Mouse (Mus musculus): ENCODE measurements at regions not wholly inside any gene's neighbourhood (a gene's known extent, or its start where the extent isn't known, plus 50 kb on each side); places are given as distances from the start of the nearest gene placed in this dataset.
"Not testable (repeated sequence)": the region's sequence is repeated elsewhere in the genome, so short reads cannot be mapped to it uniquely, and the experiment has no call there.

DNA sequence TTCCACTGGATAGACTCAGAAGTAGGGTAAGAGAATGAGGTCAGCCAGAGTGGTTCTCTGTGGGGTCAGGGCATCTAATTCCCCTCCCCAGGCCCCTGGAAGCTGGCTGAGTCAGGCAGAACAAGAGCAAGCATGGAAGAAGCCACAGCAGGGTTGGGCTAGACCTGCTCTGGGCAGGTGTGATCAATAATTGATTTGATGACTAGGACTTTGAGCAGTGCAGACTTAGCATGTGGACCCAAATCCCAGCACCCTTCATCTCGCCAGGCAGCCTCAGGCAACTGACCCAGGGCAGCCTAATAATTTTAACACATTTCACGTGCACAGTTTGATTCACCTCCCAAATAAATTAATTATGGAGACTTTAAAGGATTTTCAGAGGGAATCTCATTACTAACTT is 67.2 kb downstream of the Qdpr start:
- no peak for DNase-seq (ENCODE audit: low spot score in 2 of 2)
- intact Hi-C loops (cut with DNase I) = no loop called here

DNA sequence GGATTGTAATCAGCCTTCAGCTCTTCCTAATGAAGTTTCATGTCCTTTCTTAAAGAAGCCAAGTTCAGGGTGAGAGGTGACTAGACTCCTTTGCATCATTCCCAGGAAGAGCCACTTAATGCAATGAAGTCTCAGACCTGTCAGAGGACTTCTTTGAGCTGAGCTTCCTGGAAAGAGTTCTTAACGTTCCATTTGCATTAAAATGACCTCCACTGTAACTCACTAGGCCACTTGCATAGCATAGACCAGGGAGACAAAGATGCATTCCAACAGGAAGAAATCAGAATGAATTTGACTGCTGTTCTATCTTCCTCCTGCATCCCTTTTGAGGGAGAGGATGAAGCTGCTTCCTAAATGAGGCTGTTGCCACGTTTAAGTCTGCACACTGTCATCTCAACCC is 71.5 kb downstream of the Qdpr start:
- no peak for DNase-seq (ENCODE audit: low spot score in 2 of 2)
- intact Hi-C loops (cut with DNase I) = no loop called here

DNA sequence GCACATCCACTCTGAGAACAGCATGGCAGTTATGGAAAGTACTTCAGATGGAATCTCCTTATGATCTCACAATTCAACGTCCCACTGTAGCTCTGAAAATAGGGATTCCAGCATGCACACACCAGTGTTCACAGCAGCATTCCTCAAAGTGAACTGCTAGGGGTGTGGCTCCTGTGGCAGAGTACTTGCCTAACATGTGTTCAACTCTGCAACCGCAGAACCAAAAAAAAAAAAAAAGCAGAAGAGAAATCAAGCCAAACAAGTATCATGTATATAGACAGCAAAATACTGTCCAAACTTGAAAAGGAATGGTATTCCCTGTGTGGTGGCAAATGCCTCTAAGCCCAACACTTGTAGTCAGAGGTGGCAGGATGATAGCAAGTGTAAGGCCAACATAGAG is 77.0 kb downstream of the Qdpr start:
- no peak for DNase-seq (ENCODE audit: low spot score in 2 of 2)
- intact Hi-C loops (cut with DNase I) = no loop called here

DNA sequence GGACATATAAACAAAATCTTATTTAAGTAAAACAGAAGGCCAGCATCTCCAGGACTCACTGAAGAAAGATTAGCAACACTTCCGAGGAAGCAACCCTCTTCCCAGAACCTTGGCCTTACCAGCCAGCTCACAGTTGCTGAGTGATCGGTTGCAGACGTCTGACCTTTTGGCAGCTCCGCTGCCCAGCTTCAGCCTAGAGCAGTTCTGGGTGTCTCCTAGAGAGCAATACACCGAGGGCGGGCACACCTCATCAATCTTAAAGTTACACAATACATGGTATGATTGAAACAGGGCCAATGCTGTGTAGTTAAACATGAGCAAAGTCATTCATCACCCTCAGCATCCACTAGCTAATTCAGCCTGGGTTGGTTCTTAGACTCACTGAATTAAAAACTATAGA is 81.6 kb downstream of the Qdpr start:
- intact Hi-C loops (cut with DNase I) = no loop called here
- DNase-seq (ENCODE audit: low spot score in 2 of 2) = no peak

DNA sequence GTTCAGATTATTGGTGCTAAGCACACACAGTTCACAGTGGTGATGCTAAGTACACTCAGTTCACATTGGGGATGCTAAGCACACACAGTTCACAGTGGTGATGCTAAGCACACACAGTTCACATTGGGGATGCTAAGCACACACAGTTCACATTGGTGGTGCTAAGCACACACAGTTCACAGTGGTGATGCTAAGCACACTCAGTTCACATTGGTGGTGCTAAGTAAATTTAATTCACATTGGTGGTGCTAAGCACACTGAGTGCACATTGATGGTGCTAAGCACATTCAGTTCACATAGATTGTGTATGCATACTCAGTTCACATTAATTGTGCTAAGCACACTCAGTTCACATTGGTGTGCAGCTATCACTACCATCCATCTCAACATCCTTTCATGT is 89.8 kb downstream of the Qdpr start:
- no peak for DNase-seq (ENCODE audit: low spot score in 2 of 2)
- intact Hi-C loops (cut with DNase I) = no loop called here

DNA sequence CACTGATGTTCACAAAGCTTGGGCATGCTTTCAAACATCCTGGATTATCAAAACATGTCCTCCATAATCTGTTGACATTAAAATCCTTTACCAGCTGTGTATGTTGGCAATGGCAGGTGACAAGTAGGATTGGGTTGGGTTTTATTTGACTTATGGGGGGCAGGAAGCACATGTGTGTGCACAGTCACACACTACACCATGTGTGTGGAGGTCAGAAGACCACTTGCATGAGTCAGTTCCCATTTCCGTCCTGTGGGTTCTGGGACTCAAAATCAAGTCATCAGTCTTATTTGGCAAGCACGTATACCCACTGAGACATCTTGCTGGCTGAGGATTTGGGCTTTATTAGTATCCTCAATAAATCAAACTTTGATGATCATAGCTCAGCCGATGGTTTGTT is 109.6 kb downstream of the Qdpr start:
- no peak for DNase-seq (ENCODE audit: low spot score in 2 of 2)
- intact Hi-C loops (cut with DNase I) = no loop called here

DNA sequence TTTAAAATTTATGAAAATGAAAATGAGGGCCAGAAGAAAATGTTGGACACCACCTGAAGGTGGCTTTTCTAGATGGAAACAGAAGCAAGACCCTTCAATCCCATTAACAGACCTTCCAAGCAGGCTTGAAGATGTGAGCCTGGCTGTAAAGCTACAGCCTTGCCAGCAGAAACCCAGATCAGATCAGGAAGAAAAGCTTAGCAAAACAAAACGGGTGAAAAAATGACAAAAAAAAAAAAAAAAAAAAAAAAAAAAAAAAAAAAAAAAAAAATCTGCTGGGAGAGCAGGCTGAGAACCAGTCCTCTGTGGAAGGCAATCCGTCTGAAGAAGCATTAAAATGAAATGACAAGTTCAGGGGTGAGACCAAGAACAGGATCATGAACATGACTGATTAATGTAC is 113.2 kb downstream of the Qdpr start:
- intact Hi-C loops (cut with DNase I) = no loop called here
- DNase-seq (ENCODE audit: low spot score in 2 of 2) = no peak

DNA sequence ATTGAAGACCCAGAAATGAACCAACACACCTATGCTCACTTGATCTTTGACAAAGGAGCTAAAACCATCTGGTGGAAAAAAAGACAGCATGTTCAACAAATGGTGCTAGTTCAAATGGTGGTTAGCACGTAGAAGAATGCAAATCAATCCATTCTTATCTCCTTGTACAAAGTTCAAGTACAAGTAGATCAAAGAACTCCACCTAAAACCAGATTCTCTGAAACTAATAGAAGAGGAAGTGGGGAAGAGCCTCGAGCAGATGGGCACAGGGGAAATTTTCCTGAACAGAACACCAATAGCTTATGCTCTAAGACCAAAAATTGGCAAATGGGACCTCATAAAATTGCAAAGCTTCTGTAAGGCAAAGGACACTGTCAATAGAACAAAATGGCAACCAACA is 125.6 kb downstream of the Qdpr start:
- intact Hi-C loops (cut with DNase I); DNase-seq (ENCODE audit: low spot score in 2 of 2): not testable (repeated sequence)

DNA sequence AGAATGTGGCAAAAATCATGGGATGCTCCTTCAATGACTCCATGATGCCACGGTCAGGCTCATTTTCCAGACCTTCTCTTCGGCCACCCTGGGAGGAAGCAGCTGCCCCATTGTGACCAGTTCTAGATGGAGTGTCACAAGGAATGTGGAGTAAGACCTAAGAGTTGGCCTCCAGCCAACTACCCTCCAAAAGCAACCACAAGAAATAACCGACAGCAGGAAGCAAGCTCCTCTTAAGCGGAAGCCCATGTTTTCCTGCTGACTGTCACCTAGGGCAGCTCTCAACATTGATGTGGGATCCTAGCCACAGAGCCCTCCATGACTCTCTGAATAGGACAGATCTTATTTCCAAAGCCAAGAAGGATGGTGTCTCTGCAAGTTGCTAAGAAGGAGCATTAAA is 126.5 kb downstream of the Qdpr start:
- intact Hi-C loops (cut with DNase I) = no loop called here
- no peak for DNase-seq (ENCODE audit: low spot score in 2 of 2)

DNA sequence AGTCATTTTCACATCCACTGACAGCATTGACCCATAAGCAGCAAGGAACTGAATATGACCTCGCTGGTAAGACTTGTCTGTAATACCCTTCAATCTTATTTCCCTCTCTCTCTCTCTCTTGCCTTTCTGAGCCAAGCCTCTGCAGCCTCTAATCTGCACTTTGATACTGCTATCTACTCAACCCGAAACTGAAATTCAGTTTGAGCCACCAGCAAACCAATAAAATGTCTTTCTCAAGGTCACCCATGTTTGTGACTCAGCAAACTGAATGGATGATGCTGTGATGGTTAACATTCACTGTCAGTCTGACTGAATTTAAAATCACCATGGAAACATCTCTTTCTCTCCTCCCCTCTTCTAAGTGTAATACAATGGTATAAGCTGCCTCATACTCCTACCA is 132.0 kb downstream of the Qdpr start:
- intact Hi-C loops (cut with DNase I) = no loop called here
- DNase-seq (ENCODE audit: low spot score in 2 of 2) = no peak

DNA sequence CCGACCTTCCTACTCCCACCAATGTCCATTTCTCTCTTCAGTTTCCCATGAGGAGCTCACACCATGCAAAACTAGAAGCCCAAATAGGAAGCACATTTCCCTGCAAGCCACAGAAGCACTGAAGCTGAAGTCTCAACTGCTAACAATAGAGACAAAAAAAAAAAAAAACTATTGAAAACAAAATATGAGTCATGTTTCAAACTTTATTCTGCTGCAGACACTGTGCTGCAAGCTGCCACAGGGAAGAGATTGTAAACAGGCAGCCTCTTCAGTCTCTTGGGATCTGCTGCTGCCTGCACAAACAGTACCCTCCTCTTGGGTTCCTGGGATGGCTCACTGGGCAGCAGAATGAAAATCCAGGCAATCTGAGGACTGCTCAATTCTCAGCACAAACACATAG is 148.9 kb downstream of the Qdpr start:
- intact Hi-C loops (cut with DNase I) = no loop called here
- peak; percentile 19 to 20 for DNase-seq (ENCODE audit: low spot score in 2 of 2)

DNA sequence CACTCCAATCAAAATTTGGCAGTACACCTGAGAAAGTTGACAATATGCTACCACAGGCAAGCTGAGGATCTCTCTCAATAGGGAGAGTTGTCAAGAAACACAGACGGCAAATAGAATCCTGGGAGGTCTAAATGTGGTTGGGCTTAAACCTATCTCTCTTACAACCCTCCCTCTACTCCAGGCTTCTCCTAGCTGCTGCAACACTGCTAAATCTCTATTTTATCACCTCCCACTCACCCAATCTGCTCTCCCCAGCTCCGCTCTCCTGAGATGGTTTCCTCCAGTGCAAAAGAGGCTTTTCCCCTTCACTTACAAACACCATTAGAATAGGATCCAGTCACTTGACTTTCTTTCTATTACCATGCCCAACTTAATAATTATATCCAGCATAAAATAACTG is 151.2 kb downstream of the Qdpr start:
- intact Hi-C loops (cut with DNase I) = loop anchor here (5.0 kb wide), 1 partner anchor 103 kb away; no protein-coding TSS in a partner anchor
- peak; percentile 53 to 68 for DNase-seq (ENCODE audit: low spot score in 2 of 2)

DNA sequence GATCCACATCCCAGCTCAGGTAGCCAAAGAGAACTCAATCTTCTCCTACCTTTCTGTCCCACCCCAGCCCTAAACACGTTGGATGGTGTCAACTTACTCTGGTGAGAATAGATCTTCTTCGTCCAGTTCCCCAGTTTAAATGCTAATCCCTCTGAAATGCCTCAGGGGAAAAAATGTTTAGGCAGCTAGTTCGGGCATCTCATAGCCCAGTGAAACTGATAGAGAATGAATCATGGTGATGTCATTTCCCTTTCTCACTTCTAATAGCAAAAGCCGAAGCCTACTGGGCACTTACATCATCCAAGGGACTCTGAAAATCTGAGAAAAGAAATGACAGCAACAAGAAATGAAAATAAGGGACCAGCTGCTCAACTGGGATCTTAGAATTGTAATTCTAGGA is 154.9 kb downstream of the Qdpr start:
- intact Hi-C loops (cut with DNase I) = loop anchor here (5.0 kb wide), 1 partner anchor 107 kb away; no protein-coding TSS in a partner anchor
- DNase-seq (ENCODE audit: low spot score in 2 of 2) = no peak

DNA sequence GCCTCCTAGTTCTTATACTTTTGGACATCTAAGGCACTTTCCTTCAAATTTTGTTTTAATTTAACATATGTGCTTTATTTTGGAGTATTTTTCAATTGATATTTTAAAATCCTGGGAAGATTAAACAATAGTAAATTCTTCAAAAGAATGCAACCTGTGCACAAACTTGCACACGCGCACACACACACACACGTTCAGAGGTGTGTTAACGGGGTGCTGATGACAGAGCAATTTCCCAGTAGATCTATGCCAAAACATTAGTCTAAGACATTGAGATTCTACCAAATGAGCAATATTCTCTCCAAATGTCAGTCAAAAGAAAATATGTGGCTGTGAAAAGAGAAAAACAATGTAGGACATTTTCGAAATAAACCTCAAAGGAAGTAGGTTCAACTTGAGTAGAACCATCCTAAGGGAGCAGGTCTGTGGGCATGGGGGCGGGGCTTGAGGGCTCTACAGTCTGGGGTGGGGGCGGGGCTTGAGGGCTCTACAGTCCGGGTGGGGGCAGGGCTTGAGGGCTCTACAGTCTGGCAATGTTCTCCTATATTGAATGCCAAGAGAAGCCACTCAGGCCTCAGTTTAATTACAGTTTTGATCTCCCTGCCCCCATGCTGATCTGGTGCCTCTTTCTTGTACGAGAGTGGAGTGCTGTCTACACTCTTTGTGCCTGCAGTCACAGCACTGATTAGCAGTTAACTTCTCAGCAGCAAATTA is 157.0 kb downstream of the Qdpr start:
- no peak for DNase-seq (ENCODE audit: low spot score in 2 of 2)
- intact Hi-C loops (cut with DNase I) = no loop called here

DNA sequence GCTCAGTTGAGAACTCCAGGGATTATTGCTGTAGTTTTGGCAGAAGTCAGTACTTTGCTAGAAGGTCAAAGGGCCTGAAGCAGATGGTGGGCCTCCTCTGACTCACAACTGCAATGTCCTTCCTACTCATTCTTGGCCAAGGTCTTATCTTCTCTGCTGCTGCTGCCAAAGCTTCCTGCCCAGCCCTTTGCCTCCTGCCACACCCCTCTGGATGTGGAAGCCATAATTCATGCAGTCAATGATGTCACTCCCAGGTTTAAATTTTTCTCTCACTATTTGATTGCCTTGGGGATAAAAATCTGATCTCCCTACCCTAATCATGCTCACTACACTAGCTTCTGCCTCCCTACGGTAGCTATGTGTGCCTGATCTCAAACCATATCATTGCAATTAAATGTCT is 157.7 kb downstream of the Qdpr start:
- intact Hi-C loops (cut with DNase I) = no loop called here

DNA sequence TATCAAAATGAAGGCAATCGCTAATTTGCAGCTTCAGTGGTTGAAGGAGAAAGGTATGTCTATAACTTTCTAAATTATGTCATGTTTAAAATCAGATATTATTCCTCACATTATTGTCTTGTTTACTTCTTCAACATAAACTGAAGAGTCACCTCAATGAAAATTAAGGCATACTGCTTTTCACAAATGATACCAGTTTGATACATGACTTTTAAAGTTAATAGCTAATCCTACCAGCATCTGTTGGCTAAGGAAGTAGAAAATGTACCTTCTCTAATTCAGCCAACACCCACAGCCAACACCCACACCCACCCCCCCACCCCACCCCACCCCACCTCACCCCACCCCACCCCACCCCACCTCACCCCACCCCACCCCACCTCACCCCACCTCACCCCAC is 158.3 kb downstream of the Qdpr start:
- no peak for DNase-seq (ENCODE audit: low spot score in 2 of 2)
- intact Hi-C loops (cut with DNase I) = no loop called here

More for the DNA sequence above, 157.7 kb downstream of the Qdpr start:
- DNase-seq (ENCODE audit: low spot score in 2 of 2) = no peak

DNA sequence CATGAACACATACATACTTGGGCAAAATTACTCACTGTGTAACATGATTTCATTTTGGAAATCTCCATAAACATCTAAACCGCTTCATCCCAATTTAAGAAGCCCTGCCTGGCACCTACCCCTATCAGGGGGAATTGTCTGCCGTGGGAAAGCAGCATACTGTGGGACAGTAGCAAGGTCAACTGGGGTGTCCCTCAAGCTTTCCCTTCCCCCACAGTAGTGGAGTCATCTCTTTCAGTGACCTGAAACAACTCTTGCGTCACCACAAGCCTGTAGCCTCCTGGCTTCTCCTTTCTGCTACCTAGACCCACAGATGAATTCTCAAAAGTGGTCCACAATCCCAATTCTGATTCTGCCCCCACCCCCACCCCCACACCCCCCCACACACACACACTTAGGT is 158.8 kb downstream of the Qdpr start:
- intact Hi-C loops (cut with DNase I) = no loop called here
- DNase-seq (ENCODE audit: low spot score in 2 of 2) = no peak

DNA sequence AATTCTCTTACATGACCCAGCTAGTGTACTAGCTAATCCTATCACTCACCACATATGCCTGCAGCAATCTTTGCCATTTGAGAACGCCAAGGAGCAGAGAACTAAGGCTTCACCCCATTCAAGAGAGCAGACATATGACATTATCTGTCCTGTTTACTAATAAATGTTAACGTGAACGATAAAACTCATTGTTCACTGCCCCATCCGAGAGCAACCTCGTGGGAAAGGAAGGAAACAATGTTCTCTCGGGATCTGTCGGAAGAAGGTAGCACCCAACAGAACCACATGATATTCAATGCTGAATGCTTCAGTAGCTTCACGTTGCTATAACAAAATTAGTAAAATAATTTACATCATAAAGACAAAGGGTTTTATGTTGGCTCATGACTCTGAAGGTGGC is 163.6 kb downstream of the Qdpr start:
- intact Hi-C loops (cut with DNase I) = no loop called here

DNA sequence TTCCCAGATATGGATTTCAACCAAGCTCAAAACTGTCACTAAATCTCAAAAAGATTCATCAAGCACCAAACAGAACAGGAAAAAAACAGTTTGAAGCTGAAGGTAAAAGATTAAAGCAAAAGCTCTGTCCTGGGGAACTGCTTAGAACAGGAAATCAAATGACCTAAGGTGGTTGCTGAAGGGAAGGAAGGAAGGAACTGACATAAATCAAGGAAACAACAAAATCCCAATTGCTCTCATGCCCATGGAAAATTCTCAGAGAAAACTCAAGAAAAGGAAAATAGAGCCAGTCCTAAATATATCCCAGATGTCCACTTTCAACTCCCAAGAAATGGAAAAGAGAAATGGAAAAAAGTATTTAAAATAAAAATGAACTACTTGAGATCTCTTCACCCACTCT is 165.4 kb downstream of the Qdpr start:
- intact Hi-C loops (cut with DNase I) = no loop called here
- DNase-seq (ENCODE audit: low spot score in 2 of 2) = no peak

More for the DNA sequence above, 163.6 kb downstream of the Qdpr start:
- DNase-seq (ENCODE audit: low spot score in 2 of 2) = no peak

DNA sequence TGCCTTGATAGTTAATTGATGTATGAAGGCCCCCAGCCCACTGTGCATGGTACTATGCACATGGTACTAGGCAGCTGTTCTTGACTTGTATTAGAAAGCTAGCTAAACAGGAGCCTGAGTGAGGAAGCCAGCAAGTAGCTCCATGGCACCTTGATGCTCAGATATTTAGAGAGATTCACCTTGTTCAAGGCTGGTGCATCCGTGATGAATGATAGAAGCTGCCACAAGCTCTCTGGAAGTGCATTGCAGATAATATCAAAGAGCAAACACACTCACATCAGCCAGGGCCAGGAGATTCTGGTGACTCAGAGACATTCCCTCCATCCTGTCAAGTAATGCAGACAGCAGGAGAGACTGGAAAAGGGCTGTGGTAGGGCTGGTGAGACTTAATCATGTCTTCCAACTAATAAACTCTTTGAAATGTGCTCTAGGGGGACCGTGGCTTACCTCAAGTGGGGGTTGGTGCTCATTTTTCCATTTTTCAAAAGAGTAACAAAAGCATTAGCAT is 166.1 kb downstream of the Qdpr start:
- no peak for DNase-seq (ENCODE audit: low spot score in 2 of 2)
- intact Hi-C loops (cut with DNase I) = no loop called here

DNA sequence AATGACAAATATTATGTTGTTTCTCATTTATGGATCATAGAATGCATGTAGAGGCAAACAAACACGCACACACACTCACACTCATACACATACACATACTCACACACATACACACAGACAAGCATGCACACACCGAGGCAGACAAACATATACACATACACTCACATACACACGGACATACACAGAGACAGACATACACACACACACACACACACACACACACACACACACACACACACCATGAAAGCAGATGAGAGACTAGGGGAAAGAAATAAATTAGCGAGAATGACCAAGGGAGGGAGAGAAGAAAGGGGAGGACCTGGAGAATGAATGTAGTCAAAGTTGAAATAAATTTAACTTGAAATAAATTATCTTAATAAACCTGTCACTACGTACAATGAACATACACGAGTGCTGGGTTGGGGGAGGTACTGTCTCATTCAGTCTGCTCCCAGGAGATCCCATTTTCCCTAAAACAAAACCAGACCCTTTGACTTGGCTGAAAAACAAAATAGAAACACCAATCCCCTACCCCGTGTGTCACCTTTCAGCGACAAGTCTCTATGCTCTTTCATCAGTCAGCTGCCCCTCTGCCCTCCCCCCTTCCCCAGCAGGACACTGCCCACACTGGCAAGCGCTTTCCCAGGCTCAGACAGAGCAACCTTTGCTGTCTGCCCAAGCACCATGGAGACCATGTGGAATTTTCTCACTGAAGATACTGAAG is 167.7 kb downstream of the Qdpr start:
- intact Hi-C loops (cut with DNase I) = no loop called here

More for the DNA sequence above, 167.7 kb downstream of the Qdpr start:
- no peak for DNase-seq (ENCODE audit: low spot score in 2 of 2)

Data from left cerebral cortex, postnatal 36 days (tissue).